In genomic region chr9:64084661-64085399, GRCm38 (mm10) we compare ENCODE assay signal across 9 mouse cellular contexts. TPM values are rescaled to one million over a fixed set of nuclear protein-coding genes. Genes with fewer than 3 reads are reported as not detected.
DNase-seq lines count a peak whose midpoint lies in the region; ATAC-seq and TF ChIP-seq lines count a peak whose summit lies in the region.
"Had no signal": no experiment of that assay in that cellular context is flagged by ENCODE, and none has a peak within 500 bp of the region (broad histone marks: within the 10 kb centered on the region; RNA-seq: fewer than 3 reads in every experiment).

No protein-coding gene starts in this region.

- ATAC-seq in midbrain, postnatal 0 days (ENCODE audit: low FRiP score), result no peak

- peaks cover 81% of the 10 kb centered on the region for H3K4me1 ChIP-seq in erythroblast, embryonic 14.5 days (ENCODE audit: control insufficient read depth)
- peaks cover 3% of the 10 kb centered on the region for H3K4me1 ChIP-seq in midbrain, postnatal 0 days (ENCODE audit: insufficient read depth, low read length)

- H3K27me3 ChIP-seq in erythroblast, embryonic 14.5 days (ENCODE audit: control insufficient read depth), result peaks cover 7% of the 10 kb centered on the region
- H3K27me3 ChIP-seq in midbrain, postnatal 0 days (ENCODE audit: insufficient read depth, low read length), result 0 out of 2 replicates have a peak, but pooled peaks cover 13% of the 10 kb centered on the region

- H3K4me3 ChIP-seq in erythroblast, embryonic 14.5 days (replicated peaks), result peak overlapping the region; percentile 75
- H3K4me3 ChIP-seq in midbrain, postnatal 0 days (ENCODE audit: low read depth, low read length), result peak overlapping the region; percentile 39

- WGBS in midbrain, postnatal 0 days, result under 1% methylated on average over 36 of the region's 49 CpGs

- H3K4me2 ChIP-seq in midbrain, postnatal 0 days (ENCODE audit: low read depth, low read length, poor library complexity, severe bottlenecking), result peak overlapping the region; percentile 89

- peak overlapping the region; percentile 54 for H3K9ac ChIP-seq in midbrain, postnatal 0 days (replicated peaks; ENCODE audit: low read length, poor library complexity, severe bottlenecking)

- no peaks in the 10 kb centered on the region for H3K9me3 ChIP-seq in erythroblast, embryonic 14.5 days (ENCODE audit: control insufficient read depth, low read length)
- no peaks in the 10 kb centered on the region for H3K9me3 ChIP-seq in midbrain, postnatal 0 days (ENCODE audit: low read length)

- DNase-seq in right cerebral cortex, postnatal 14 days, result peak; percentile 15
- no peak for DNase-seq in right cerebral cortex, postnatal 36 days (ENCODE audit: low spot score in 2 of 2)
- peak; percentile 70 for DNase-seq in heart, postnatal 4 days
- DNase-seq in liver, result peak; percentile 94
- DNase-seq in midbrain, postnatal 0 days (ENCODE audit: low spot score), result peak; percentile 26
- peak; percentile 68 for DNase-seq in yolk sac, embryonic 10.5 days (ENCODE audit: low spot score)
- DNase-seq in frontal cortex, postnatal 10 days (ENCODE audit: low spot score in 2 of 2), result no peak

- no peak overlapping the region for H3K27ac ChIP-seq in midbrain, postnatal 0 days (ENCODE audit: low read depth, low read length)

- H3K36me3 ChIP-seq in erythroblast, embryonic 14.5 days (ENCODE audit: control insufficient read depth), result peaks cover 24% of the 10 kb centered on the region
- no peaks in the 10 kb centered on the region for H3K36me3 ChIP-seq in midbrain, postnatal 0 days (ENCODE audit: insufficient read depth, low read length)

- no peak for TF ChIP-seq CTCF in midbrain, postnatal 0 days (IDR thresholded peaks at IDR 0.05)

RNA-seq across cellular contexts. Expression of gene Lctl, which starts 32.1 kb away (rescaled TPM):
- not detected in 2 replicates for polyA plus RNA-seq in erythroblast, embryonic 14.5 days (2012)
- total RNA-seq in heart, postnatal 4 days (2021), result under 1 TPM; 0.67 to 0.68 TPM
- total RNA-seq in midbrain, postnatal 0 days (2014; rRNA removed), result not detected in 2 replicates
- polyA plus RNA-seq in midbrain, postnatal 0 days (2015; fragmentation: Nextera tagmentation; extraction: Ambion mirVana), result not detected in 2 replicates
- total RNA-seq: neutrophil, adult 5-6 weeks had no signal

Comparison
In these comparisons a context has a peak if more than half of its experiments do, and no peak if none do; other contexts are left out.
1. DNase-seq: peak in right cerebral cortex, postnatal 14 days (single experiment), heart, postnatal 4 days (single experiment), liver (single experiment), midbrain, postnatal 0 days (single experiment) and yolk sac, embryonic 10.5 days (single experiment); none in right cerebral cortex, postnatal 36 days (0 of 2) and frontal cortex, postnatal 10 days (0 of 2).